Mouse (Mus musculus): Measurements from ENCODE around the gene Ramp1. TPM values are rescaled to one million over a fixed set of nuclear protein-coding genes. Genes with fewer than 3 reads are reported as not detected.
A peak's percentile ranks its signal among the peaks of the same experiment; 100 is the strongest.

The Ramp1 gene
- total RNA-seq (2012; rRNA removed) = 2.6 and 5.6 TPM in 2 replicates
- 1 to 10 TPM in 1 of 2 experiments, not detected in 1; 4.1 TPM for polyA plus RNA-seq (2012; ENCODE audit: insufficient read depth in 1 of 2, insufficient read length in 2 of 2, low read depth in 1 of 2, low replicate concordance in 2 of 2, missing spikeins in 1 of 2)

GRCm38 (mm10) chr1:91179533-91180173 is at the start of gene Ramp1:
Gene Ramp1, plus strand, starts transcription at chr1:91179822.
- peaks cover 0 to 14% of the 10 kb centered on the region in 2 experiments; a peak in 2 of 4 replicates for H3K36me3 ChIP-seq (ENCODE audit: control insufficient read depth in 1 of 2, insufficient read depth in 2 of 2, low read length in 2 of 2)
- H3K9me3 ChIP-seq (replicated peaks; ENCODE audit: insufficient read depth, low read length) = no peaks in the 10 kb centered on the region
- H3K9ac ChIP-seq (ENCODE audit: control insufficient read depth, low read depth, low read length, poor library complexity, severe bottlenecking) = peak within 1 kb of the TSS; percentile 47
- peaks cover 20 to 33% of the 10 kb centered on the region in 2 experiments for H3K4me1 ChIP-seq (ENCODE audit: control insufficient read depth in 1 of 2, insufficient read depth in 2 of 2, low read length in 2 of 2)
- no peak for TF ChIP-seq GABPA (IDR thresholded peaks at IDR 0.05; ENCODE audit: low read depth, low read length)
- no peak for TF ChIP-seq TCF12 (IDR thresholded peaks at IDR 0.05; ENCODE audit: low read depth, low read length)
- no peak for TF ChIP-seq KAT2A (conservative IDR thresholded peaks at IDR 0.05; ENCODE audit: low read depth, low read length)
- TF ChIP-seq NELFE (IDR thresholded peaks at IDR 0.05; ENCODE audit: low read depth, low read length) = peak; percentile 23; the same call in 1 of the 2 replicates
- no peak for TF ChIP-seq JUND (IDR thresholded peaks at IDR 0.05; ENCODE audit: low read depth, low read length)
- TF ChIP-seq POLR2AphosphoS2 (IDR thresholded peaks at IDR 0.05; ENCODE audit: low read length) = no peak
- TF ChIP-seq GATA1 (IDR thresholded peaks at IDR 0.05; ENCODE audit: low read depth, low read length) = no peak
- 0 out of 2 replicates have a peak, but pooled peaks have one; percentile 29 for TF ChIP-seq SIN3A (IDR thresholded peaks at IDR 0.05; ENCODE audit: low read length)
- TF ChIP-seq TBP (IDR thresholded peaks at IDR 0.05; ENCODE audit: low read depth, low read length) = no peak
- TF ChIP-seq ELF1 (IDR thresholded peaks at IDR 0.05; ENCODE audit: low read depth, low read length) = 0 out of 2 replicates have a peak, but pooled peaks have one; percentile 32
- no peak for TF ChIP-seq EP300 (IDR thresholded peaks at IDR 0.05; ENCODE audit: low read depth in 1 of 2, low read length in 2 of 2)
- TF ChIP-seq CHD2 (IDR thresholded peaks at IDR 0.05; ENCODE audit: low read length) = no peak
- TF ChIP-seq MEF2A (IDR thresholded peaks at IDR 0.05; ENCODE audit: extremely low read depth, insufficient replicate concordance, low read depth, low read length, poor library complexity, severe bottlenecking) = no peak
- no peak for TF ChIP-seq CTCF (IDR thresholded peaks at IDR 0.05 in 2 of 3, conservative IDR thresholded peaks at IDR 0.05 in 1 of 3; ENCODE audit: control insufficient read depth in 1 of 3, insufficient read depth in 1 of 3, low read depth in 2 of 3, low read length in 3 of 3, poor library complexity in 1 of 3, severe bottlenecking in 1 of 3)
- no peak for TF ChIP-seq POLR2A (IDR thresholded peaks at IDR 0.05; ENCODE audit: control insufficient read depth in 1 of 2, insufficient read depth in 1 of 2, low read depth in 1 of 2, low read length in 2 of 2, poor library complexity in 1 of 2)
- TF ChIP-seq MAZ (IDR thresholded peaks at IDR 0.05; ENCODE audit: low read depth, low read length) = no peak
- TF ChIP-seq MAFK (IDR thresholded peaks at IDR 0.05; ENCODE audit: borderline replicate concordance, low read depth, low read length) = no peak
- no peak for TF ChIP-seq NRF1 (IDR thresholded peaks at IDR 0.05; ENCODE audit: insufficient read depth, low read depth, low read length, poor library complexity, severe bottlenecking)
- TF ChIP-seq ZNF384 (IDR thresholded peaks at IDR 0.05; ENCODE audit: low read depth, low read length) = no peak
- TF ChIP-seq MXI1 (IDR thresholded peaks at IDR 0.05; ENCODE audit: low read depth, low read length) = peak; percentile 38; the same call in 1 of the 2 replicates
- peak within 1 kb of the TSS; percentile 59 to 81 for H3K4me3 ChIP-seq (ENCODE audit: control insufficient read depth in 1 of 2, insufficient read depth in 1 of 2, low read depth in 2 of 2, low read length in 2 of 2)
- DNase-seq (ENCODE audit: low read depth, low spot score) = peak; percentile 62
- H3K27me3 ChIP-seq (ENCODE audit: control insufficient read depth in 1 of 2, insufficient read depth in 2 of 2, low read length in 2 of 2) = no peaks in the 10 kb centered on the region
- H3K79me2 ChIP-seq (ENCODE audit: control insufficient read depth, insufficient read depth, low read length, poor library complexity) = no peaks in the 10 kb centered on the region
- no peak within 1 kb of the TSS for H3K27ac ChIP-seq (ENCODE audit: control insufficient read depth, low read depth, low read length)
